Mouse (Mus musculus): ENCODE results near the gene Cdc42.

DNA sequence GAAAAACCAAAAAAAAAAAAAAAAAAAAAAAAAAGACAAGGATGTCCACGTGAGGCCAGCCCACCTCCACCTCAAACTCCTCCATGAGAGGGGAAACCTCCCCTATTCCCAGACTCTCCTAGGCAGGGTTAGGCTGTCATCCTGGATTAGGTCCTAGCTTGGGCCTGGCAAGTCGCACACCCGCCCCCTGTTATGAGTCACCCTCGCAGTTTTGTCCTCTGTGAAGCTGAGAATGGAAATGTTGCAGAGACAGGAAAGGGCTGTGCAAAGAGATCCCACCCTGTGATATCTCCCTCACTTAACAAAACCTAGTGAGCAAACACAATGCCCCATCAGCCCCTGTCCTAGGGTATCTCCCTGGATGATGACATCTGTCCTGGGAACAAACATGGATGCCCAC, 59.9 kb downstream of the Cdc42 start:
- TF ChIP-seq CTCF (IDR thresholded peaks at IDR 0.05; ENCODE audit: borderline replicate concordance, control insufficient read depth, extremely low read depth, insufficient read depth, low read length, poor library complexity) (no peak), POLR2A (IDR thresholded peaks at IDR 0.05; ENCODE audit: control insufficient read depth, extremely low read depth, insufficient read depth, low read length, poor library complexity) (no peak)

All from thymus, adult 2 months (tissue).